Mouse (Mus musculus) activated CD4-positive, CD25-positive, alpha-beta regulatory T cell, adult 4 months (primary cell): Measurements from ENCODE around the gene 4932438H23Rik. TPM values are rescaled to one million over a fixed set of nuclear protein-coding genes. Genes with fewer than 3 reads are reported as not detected.

ENCODE experiments used
- ATAC-seq: one replicate; pipeline ENCODE4 v1.8.0; 2017
- polyA plus RNA-seq, 2 experiments: library from polyadenylated mRNA; unstranded; fragments of 100-300 nt; shearing (Covaris generic); gene quantifications; one replicate each; pipeline ENCODE4 v1.2.1; 2017

The 4932438H23Rik gene
- polyA plus RNA-seq, 2 experiments from 2014 or later = 0.22 to 1.0 TPM

- ATAC-seq = peak; percentile 93
These were observed 38.7 kb downstream of the 4932438H23Rik start for GRCm38 (mm10) chr16:91056043-91056821.

GRCm38 (mm10) chr16:91055150-91055549, 39.8 kb downstream of the 4932438H23Rik start:
- ATAC-seq = no peak

- ATAC-seq = no peak
These were observed 41.3 kb downstream of the 4932438H23Rik start for GRCm38 (mm10) chr16:91053599-91053998.

GRCm38 (mm10) chr16:91045511-91045910, 49.4 kb downstream of the 4932438H23Rik start:
- ATAC-seq = no peak

DNA sequence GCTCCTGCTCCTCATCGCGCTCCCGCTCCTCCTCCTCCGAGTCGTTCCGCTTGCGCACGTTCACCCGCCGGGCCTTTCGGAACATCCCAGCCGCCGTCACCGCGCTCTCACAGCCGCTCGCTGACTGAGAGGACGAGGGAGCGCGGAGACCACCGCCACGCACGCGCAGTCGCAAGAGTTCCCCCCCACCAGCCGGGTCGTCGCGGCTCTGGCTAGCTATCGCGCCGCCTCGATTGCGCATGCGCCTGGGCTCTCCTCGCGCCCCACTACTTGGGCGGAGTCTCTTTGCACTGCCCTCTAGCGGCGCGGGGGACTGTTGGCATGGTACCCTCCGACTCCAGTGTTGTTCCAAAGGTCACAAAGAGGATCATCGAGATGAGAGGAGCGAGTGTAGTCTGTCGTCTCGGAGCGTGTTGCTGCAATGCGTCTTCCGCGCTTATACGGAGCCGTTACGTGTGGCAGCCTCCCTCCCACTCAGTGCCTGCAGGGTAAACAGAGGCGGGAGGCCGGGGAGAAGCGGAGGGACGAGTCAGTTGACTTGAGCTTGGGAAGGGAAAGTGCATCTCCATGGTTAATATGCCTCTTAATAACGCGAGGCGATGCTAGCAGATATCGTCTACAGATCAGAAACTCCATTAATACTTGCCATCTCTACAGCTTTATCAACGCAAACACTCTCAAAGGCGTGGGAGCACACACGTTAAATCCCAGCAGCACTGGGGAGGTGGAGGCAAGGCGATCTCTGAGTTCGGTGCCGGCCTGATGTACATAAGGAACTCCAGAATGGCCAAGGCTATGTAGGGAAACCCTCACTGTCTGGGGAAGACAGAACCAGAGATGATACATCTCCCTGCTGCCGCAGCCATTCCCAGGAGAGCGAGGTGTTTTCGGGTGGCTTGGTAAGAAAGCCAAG, 50.4 kb downstream of the 4932438H23Rik start, which contains the start of gene Paxbp1:
TSS of gene Paxbp1 (minus strand) at position 274 of the 913 bp plus-strand sequence.
- ATAC-seq = peak; percentile 93

GRCm38 (mm10) chr16:91043461-91044248, 51.3 kb downstream of the 4932438H23Rik start:
- ATAC-seq = peak; percentile 50

DNA sequence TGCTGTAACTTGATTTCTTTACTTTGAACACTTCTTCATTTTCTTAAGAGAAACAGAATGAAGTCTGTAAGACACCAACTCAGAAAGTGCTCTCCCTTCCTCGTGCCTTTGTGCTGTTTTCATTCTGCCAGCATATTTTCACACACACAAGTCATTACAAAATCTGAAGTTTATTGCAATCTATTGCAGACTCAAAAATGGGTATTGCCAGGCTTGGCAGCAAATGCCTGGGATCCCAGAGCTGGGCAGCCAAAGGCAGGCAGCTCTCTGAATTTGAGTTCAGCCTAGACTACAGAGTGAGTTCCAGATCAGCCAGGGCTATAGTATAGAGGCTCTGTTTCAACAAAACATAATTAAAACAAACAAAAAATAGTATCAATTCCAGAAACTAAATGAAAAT, 52.3 kb downstream of the 4932438H23Rik start:
- no peak for ATAC-seq

DNA sequence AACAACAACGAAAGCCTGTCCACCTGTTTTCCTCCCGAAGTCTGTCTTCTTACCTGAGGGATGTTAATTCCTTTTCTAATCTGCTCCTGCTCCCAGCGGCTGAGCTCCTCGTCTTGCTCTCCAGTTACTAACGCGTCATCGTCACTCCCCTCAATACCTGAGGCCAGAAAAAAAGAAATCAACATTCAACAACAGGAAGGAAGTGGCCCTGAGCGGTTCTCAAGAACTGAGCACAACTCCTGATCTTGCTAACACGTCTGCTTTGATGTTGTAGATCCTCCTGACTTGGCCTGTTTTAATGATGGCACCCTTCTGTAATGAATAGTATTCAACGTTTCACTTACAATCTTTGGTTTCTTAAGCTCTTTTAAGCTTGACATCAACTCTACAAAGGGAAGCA, 59.1 kb downstream of the 4932438H23Rik start:
- ATAC-seq = peak; percentile 59

DNA sequence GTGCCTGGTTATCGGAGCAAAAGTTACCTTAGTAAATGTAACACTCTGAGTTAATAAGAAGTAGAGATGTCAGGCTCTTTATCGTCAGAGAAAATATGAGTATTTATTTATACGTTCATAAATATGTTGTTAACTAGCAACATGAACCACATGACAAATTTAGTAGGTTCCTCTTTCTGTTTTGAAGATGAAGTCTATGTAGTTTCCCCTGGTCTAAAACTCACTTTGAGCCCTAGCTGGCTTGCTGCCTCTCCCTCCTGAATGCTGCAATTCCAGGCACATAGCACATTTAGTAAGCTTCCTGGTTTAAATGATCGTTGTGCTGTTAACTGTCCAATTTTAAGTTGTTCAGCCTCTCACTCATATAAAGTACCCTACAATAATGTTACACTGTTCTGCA, 64.2 kb downstream of the 4932438H23Rik start:
- no peak for ATAC-seq

GRCm38 (mm10) chr16:91029901-91030300, 65.0 kb downstream of the 4932438H23Rik start:
- ATAC-seq = no peak

DNA sequence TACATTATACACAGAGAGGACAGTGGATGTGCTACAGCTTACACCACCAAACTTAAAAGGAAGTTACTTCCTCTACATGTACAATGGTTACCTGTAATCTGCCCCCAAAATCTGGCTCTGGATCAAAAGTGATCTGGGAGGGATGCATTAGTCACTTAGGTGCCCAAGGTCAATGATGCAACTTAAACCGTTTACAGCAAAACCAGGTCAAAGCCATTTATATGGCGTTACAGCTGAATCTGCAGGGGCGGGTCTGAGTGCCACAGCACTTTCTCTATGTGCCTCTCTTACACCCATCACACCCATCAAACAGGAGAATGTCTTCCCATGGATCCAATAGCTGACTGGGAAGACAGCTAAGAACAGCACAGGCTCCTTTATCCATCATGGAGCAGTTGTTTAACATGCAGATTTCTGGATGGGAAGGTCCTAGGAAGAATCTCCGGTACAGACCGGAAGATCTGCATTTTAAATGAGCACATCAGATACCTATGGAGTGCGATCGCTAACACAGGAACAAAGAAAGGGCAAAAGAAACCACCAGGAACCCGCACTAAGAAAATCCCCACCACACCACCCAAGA, 65.7 kb downstream of the 4932438H23Rik start:
- ATAC-seq = no peak

DNA sequence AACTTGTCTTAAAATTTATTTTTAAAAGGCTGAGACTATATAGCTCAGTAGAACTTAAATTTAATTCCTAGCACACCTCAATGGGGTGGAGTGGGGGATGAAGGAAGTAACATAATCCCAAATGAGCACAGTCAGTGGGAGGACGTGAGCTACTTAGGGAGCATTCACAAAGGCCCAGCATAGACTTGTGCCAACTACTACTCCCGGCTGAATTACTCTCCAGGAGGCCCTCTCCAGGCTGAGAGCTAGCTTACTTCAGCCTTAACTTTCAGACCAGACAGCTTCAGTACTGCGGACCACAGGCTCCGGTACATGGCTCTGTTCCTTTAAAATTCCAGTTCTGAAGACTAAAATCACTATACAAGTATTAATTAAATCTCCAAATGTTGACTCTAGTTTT, 68.6 kb downstream of the 4932438H23Rik start:
- no peak for ATAC-seq

DNA sequence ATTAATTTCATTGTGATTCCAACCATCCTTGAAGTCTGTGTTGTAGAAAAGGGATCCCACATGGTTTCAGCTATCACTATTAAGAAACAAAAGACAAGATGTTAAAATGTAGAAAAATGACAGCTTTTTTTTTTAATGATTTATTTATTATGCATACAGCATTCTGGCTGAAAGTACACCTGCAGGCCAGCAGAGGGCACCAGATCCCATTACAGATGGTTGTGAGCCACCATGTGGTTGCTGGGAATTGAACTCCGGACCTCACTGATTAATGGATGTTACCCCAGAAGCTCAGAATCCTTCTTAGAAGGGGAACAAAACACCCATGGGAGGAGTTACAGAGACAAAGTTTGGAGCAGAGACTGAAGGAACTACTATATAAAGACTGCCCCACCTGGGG, 71.5 kb downstream of the 4932438H23Rik start:
- no peak for ATAC-seq

DNA sequence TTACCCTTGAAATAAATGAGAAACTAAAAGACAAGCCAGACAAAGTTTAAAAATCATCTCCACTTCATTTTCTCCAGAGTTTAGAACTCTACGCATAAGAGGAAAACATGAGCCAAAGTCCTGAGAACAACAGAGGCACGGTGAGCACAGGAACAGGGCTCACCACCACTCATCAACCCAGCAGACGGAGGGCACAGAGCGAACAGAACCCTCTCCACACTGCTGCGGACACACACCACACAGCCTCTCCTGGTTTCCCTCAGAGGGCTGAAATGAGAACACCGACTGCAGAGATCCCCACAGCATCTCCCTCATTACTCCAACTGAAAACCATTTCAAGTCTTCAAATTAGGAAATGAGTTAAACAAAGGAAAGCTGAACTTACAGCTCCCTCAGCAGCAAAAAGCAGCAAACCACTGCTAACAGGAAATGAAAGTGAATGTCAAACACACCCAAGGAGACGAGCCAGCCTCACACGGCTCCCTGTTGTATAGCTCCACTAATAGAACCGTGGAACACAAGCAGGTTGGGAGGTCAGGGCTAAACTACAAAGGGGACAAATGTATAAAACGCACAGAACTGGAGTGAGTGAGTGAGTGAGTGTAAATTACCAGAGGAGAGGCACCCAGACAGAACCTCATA, 74.0 kb downstream of the 4932438H23Rik start:
- no peak for ATAC-seq

GRCm38 (mm10) chr16:91019476-91019875, 75.4 kb downstream of the 4932438H23Rik start:
- no peak for ATAC-seq

DNA sequence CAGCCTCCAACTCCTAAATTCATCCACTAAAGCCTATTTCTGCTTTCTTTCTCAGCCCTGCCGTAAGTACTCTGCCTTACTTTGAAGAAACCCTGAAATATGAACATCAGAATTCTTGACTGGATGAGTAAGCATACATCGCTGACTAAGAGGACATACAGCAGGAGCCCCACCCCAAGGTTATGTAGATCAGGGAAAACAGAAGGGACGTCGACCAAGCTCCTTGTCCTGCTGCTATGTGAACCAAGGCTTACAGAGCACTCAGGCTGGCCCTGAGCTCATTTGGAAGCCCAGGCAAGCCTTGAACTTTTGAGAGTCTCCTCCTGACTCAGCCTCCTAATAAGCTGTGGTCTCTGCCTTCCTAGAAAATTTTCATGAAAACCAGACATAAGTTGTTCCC, 79.2 kb downstream of the 4932438H23Rik start:
- no peak for ATAC-seq

DNA sequence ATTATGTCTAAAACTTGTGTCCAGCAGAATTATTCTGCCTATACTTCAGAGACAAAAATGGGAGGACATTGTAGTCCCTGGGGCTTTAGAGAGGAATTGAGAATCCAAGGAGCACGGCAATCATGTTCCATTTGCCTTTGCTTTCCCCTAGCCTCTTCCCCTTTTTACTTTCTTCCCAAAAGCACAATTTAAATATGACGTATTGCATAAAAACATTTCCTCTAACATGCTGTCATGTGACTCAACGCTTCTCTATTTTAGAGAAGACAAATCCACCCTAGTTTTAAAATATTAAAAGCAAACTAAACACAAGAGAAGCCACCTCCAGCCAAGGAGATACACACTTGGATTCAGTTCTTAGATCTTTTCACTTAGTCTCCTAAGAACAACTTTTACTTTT, 83.1 kb downstream of the 4932438H23Rik start:
- ATAC-seq = no peak

DNA sequence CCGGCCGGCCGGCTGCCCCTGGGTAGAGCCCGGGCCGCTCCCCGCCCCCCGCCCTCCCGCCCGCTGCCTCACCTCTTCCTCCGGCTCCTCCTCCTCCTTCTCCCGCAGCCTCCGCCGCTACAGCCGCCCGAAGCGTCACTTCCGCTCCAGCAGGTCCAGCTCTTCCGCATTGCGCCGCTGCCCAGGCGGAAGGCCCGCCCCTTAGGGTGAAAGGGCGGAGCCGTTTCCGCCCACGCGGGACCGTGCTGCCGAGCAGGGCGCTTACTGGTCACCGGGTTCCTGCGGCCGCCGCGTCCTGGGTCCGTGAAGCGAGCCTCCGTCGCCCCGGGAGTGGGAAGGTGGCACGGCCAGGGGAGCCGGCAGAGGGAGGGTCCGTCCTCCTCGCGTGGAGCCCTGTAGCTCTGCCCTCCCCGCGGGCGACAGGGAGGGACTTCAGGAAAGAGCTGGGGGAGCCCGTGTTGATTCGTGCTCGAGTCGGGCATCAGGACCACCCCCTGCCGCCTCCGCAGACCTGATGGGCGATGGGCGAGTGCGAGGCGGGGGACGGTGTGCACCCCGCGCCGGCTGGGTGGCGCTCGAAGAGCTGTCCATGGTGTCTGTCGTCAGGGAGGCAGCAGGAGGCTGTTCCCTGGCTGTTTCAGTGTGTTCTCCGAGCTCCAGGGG, 83.8 kb downstream of the 4932438H23Rik start, which contains the start of gene Synj1:
TSS of gene Synj1 (minus strand) at position 288 of the 663 bp plus-strand sequence.
- ATAC-seq = peak; percentile 82

DNA sequence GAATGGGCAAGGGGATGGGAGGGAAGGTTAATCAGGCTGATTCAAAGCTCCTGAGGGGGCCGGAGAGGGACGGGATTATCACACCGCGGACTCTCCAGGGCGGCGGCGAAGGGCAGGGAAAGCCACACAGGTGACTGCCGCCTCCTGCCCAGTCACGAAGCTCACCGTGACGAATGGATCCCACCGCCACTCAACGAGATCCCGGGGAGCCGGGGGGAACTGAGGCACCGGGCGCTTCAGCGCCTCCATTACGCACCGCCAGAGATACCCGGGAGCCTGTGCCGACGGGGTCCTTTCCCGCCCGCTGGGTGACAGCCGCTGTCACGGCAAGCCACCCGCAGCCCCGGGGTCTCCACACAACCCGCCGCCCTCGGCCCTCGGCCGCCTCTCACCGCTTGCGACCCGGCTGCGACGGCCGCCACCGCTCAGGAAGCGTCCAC, 84.3 kb downstream of the 4932438H23Rik start:
- ATAC-seq = peak; percentile 21

- no peak for ATAC-seq
These were observed 84.9 kb downstream of the 4932438H23Rik start for GRCm38 (mm10) chr16:91009942-91010529.
